Mouse (Mus musculus) forebrain, embryonic 13.5 days (tissue): ENCODE measurements around the gene Car5a. TPM values are rescaled to one million over a fixed set of nuclear protein-coding genes. Genes with fewer than 3 reads are reported as not detected.

Source experiments
- ATAC-seq: fragments of 200-750 bp; cut with Nextera tagmentation; 2 replicates; pipeline ENCODE4 v1.8.0; 2017
- H3K27ac ChIP-seq: fragments of 300-500 bp; sonication (generic); 2 replicates; pipeline ENCODE4 v1.5.1; 2015; ENCODE audit warnings: inconsistent platforms, mild to moderate bottlenecking, moderate library complexity
- H3K27me3 ChIP-seq: fragments of 300-500 bp; sonication (generic); 2 replicates; pipeline ENCODE4 v1.6.1; 2015; ENCODE audit warnings: mild to moderate bottlenecking, inconsistent platforms
- H3K36me3 ChIP-seq: fragments of 300-500 bp; sonication (generic); 2 replicates; pipeline ENCODE4 v1.6.1; 2015; ENCODE audit warnings: mild to moderate bottlenecking, inconsistent platforms; ENCODE audit not compliant: poor library complexity, severe bottlenecking
- H3K4me1 ChIP-seq: fragments of 300-500 bp; sonication (generic); 2 replicates; pipeline ENCODE4 v1.6.1; 2015; ENCODE audit warnings: inconsistent platforms
- H3K4me2 ChIP-seq: fragments of 300-500 bp; sonication (generic); 2 replicates; pipeline ENCODE4 v1.6.1; 2015; ENCODE audit warnings: inconsistent platforms, mild to moderate bottlenecking, moderate library complexity
- H3K4me3 ChIP-seq: fragments of 300-500 bp; sonication (generic); 2 replicates; pipeline ENCODE4 v1.5.1; 2015; ENCODE audit warnings: mild to moderate bottlenecking, inconsistent platforms
- H3K9ac ChIP-seq: fragments of 300-500 bp; sonication (generic); 2 replicates; pipeline ENCODE4 v1.6.1; 2015; ENCODE audit warnings: mild to moderate bottlenecking, inconsistent platforms
- H3K9me3 ChIP-seq: fragments of 300-500 bp; sonication (generic); replicated peaks from 2 replicates; pipeline ENCODE4 v1.6.1; 2016; ENCODE audit warnings: inconsistent platforms
- WGBS: fragments of 180-500 bp; shearing (Covaris S2); methylation state at CpG from one replicate; pipeline ENCODE4 v1.1.7; 2015; 5-methylcytosine and 5-hydroxymethylcytosine counted together
- polyA plus RNA-seq: library from polyadenylated mRNA; unstranded; fragments of >200 nt; fragmentation: Nextera tagmentation; extraction: Ambion mirVana; gene quantifications from 2 replicates; pipeline ENCODE4 v1.2.1, GENCODE M21; 2015

The Car5a gene
- polyA plus RNA-seq, 1 experiment from 2014 or later = not detected

DNA sequence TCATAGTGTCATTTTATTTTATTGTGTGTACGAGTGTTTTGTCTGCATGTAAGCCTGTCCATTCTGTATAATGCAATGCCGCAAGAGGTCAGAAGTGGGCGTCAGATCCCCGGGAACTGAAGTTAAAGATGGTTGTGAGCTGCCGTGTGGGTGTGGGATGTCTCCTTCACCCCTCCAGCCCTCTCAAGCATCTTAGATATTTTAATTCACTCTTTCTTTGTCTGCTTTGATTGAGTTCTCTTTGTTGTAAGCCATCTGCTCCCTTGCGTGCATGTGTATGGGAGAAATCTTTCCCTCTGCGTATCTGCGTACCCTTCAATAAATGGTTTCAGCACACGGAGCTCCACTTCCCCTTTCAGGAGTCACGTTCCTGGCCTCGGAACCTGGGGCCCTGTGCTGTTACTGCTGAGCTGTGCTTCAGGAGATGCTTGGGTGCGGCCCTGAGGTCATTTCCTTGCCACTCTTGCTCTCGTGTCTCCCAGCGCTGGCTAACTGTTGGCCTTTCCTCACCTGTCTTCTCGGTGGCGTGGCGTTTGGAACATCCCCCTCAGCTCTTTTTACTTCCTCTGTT lies 26.9 kb upstream of the Car5a start:
- no peak overlapping the region for H3K4me3 ChIP-seq
- 69% methylated on average over 17 of the region's 17 CpGs for WGBS
- H3K36me3 ChIP-seq = peaks cover 30% of the 10 kb centered on the region
- 0 out of 2 replicates have a peak overlapping the region, but pooled peaks have one; percentile 2 for H3K9ac ChIP-seq
- ATAC-seq = 0 out of 2 replicates have a peak, but pooled peaks have one; percentile 16
- peak overlapping the region; percentile 66 for H3K27ac ChIP-seq
- H3K27me3 ChIP-seq = no peaks in the 10 kb centered on the region
- H3K4me2 ChIP-seq = no peak overlapping the region
- peaks cover 37% of the 10 kb centered on the region for H3K4me1 ChIP-seq
- H3K9me3 ChIP-seq = no peaks in the 10 kb centered on the region

- H3K9ac ChIP-seq = no peak overlapping the region
- H3K27ac ChIP-seq = 0 out of 2 replicates have a peak overlapping the region, but pooled peaks have one; percentile 17
- H3K4me3 ChIP-seq = no peak overlapping the region
- no peak overlapping the region for H3K4me2 ChIP-seq
- 89% methylated on average over 8 of the region's 8 CpGs for WGBS
- peaks cover 16% of the 10 kb centered on the region for H3K36me3 ChIP-seq
- peaks cover 47% of the 10 kb centered on the region for H3K4me1 ChIP-seq
- ATAC-seq = no peak
- H3K27me3 ChIP-seq = no peaks in the 10 kb centered on the region
- no peaks in the 10 kb centered on the region for H3K9me3 ChIP-seq
Measured at GRCm38 (mm10) chr8:121970225-121970624, 25.5 kb upstream of the Car5a start.

GRCm38 (mm10) chr8:121968542-121968941 lies 23.8 kb upstream of the Car5a start:
- H3K9ac ChIP-seq = no peak overlapping the region
- ATAC-seq = no peak
- H3K27ac ChIP-seq = no peak overlapping the region; the same call in 1 of the 2 replicates
- H3K9me3 ChIP-seq = no peaks in the 10 kb centered on the region
- no peak overlapping the region for H3K4me2 ChIP-seq
- WGBS = 81% methylated on average over 4 of the region's 4 CpGs
- H3K4me3 ChIP-seq = no peak overlapping the region
- no peaks in the 10 kb centered on the region for H3K27me3 ChIP-seq
- H3K36me3 ChIP-seq = peaks cover 7% of the 10 kb centered on the region; the same call in 1 of the 2 replicates
- peaks cover 47% of the 10 kb centered on the region for H3K4me1 ChIP-seq

DNA sequence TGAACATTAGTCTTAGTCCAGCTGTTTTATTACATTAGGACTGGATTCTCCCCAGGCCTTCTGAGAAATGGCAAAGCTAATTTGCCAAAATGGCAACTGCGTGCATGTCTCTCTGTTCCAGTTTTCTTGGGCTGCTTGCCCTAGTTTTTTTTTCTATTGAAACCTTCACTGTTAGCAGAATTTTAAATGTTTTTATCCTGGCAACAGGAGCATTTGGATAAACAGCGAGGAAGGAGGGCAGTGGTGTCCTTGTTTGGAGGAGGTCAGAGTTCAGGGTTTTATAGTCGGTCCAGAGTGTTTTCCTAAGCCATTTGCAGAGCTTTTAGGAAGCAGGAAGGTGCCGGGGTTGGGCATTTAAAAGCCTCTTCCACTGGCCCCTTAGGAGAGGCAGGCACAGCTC lies 23.3 kb upstream of the Car5a start:
- no peak for ATAC-seq
- Histone ChIP-seq H3K27ac (peak overlapping the region; percentile 17; the same call in 1 of the 2 replicates), H3K4me2 (no peak overlapping the region), H3K4me1 (peaks cover 47% of the 10 kb centered on the region), H3K27me3 (no peaks in the 10 kb centered on the region), H3K36me3 (peaks cover 7% of the 10 kb centered on the region; the same call in 1 of the 2 replicates), H3K9me3 (no peaks in the 10 kb centered on the region), H3K4me3 (no peak overlapping the region), H3K9ac (0 out of 2 replicates have a peak overlapping the region, but pooled peaks have one; percentile 19)
- WGBS = 60% methylated on average over 4 of the region's 4 CpGs

- Histone ChIP-seq H3K27ac (peak overlapping the region; percentile 1; the same call in 1 of the 2 replicates), H3K4me2 (no peak overlapping the region; the same call in 1 of the 2 replicates), H3K4me3 (no peak overlapping the region), H3K4me1 (peaks cover 44% of the 10 kb centered on the region), H3K36me3 (peaks cover 7% of the 10 kb centered on the region; the same call in 1 of the 2 replicates), H3K9ac (no peak overlapping the region), H3K27me3 (no peaks in the 10 kb centered on the region), H3K9me3 (no peaks in the 10 kb centered on the region)
- 26% methylated on average over 7 of the region's 7 CpGs for WGBS
- ATAC-seq = peak; percentile 50
Measured at GRCm38 (mm10) chr8:121966714-121967448, 22.2 kb upstream of the Car5a start.

GRCm38 (mm10) chr8:121966110-121966509 lies 21.4 kb upstream of the Car5a start:
- Histone ChIP-seq H3K27ac (no peak overlapping the region; the same call in 1 of the 2 replicates), H3K9ac (no peak overlapping the region), H3K4me2 (no peak overlapping the region), H3K27me3 (no peaks in the 10 kb centered on the region), H3K4me3 (no peak overlapping the region), H3K4me1 (peaks cover 38% of the 10 kb centered on the region), H3K9me3 (no peaks in the 10 kb centered on the region), H3K36me3 (peaks cover 7% of the 10 kb centered on the region; the same call in 1 of the 2 replicates)
- peak; percentile 33; the same call in 1 of the 2 replicates for ATAC-seq
- WGBS = 69% methylated on average over 5 of the region's 5 CpGs

DNA sequence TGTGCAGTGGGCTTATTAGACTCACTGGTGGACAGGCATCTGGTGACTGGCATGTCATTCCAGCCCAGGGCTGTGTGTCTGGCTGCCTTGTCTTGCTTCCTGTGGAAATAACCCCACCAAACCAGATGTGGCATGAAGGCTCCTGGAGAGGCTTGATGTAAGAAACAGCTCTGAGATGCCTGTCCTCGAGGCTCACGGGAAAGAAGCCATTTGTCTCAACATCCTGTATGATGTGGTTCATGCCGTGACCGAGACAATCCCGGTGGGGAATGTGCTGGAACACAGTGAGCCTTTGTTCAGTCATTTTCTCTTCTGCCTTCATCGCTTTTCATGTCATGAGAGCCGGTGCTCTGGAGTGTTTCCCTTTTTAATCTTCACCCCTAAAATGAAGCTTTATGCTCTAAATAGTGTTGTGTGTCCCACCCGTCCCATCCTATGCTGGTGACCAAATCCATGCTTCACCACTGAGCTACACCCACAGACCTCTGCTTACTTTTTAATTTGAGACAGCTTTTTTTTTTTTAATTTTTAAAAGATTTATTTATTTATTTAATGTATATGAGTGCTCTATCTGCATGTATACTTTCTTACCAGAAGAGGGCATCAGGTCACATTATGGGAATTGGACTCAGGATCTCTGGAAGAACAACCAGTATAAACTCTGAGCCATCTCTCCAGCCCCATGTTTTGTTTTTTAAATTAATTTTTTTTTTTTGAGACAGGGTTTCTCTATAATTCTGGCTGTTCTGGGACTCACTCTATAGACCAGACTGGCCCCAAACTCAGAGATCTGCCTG lies 20.2 kb upstream of the Car5a start:
- Histone ChIP-seq H3K4me1 (peaks cover 31% of the 10 kb centered on the region), H3K27me3 (no peaks in the 10 kb centered on the region), H3K36me3 (peaks cover 7% of the 10 kb centered on the region; the same call in 1 of the 2 replicates), H3K4me2 (no peak overlapping the region), H3K4me3 (no peak overlapping the region), H3K27ac (no peak overlapping the region), H3K9me3 (no peaks in the 10 kb centered on the region), H3K9ac (no peak overlapping the region)
- 86% methylated on average over 8 of the region's 8 CpGs for WGBS
- no peak for ATAC-seq

GRCm38 (mm10) chr8:121962892-121963291 lies 18.2 kb upstream of the Car5a start:
- Histone ChIP-seq H3K9me3 (no peaks in the 10 kb centered on the region), H3K36me3 (peaks cover 7% of the 10 kb centered on the region; the same call in 1 of the 2 replicates), H3K4me1 (peaks cover 23% of the 10 kb centered on the region), H3K27me3 (no peaks in the 10 kb centered on the region), H3K4me3 (no peak overlapping the region), H3K27ac (no peak overlapping the region), H3K4me2 (no peak overlapping the region), H3K9ac (no peak overlapping the region)
- no peak for ATAC-seq
- WGBS = 77% methylated on average over 3 of the region's 3 CpGs

DNA sequence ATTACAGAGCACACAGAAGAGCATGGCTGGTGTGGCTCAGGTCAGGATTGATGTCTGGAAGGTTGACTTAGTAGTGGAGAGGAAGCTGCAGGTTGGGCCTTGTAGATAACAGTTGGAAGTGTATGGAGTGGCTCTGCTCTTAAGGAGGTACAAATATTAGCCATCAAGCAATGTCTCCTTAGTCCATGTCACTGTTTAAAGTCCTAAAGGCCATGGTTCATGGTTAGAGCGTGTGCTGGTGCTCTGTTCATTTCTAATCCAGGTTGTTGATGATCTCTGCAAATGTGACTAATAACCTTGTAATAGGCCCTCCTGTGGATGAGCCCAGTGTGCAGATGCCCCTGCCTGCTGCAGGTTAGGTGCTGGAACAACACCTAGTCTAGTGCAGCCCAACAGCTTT lies 13.7 kb upstream of the Car5a start:
- 90% methylated on average over 1 of the region's 1 CpGs for WGBS
- Histone ChIP-seq H3K9me3 (no peaks in the 10 kb centered on the region), H3K27ac (no peak overlapping the region), H3K4me2 (no peak overlapping the region), H3K36me3 (peaks cover 26% of the 10 kb centered on the region), H3K4me1 (0 out of 2 replicates have a peak, but pooled peaks cover 6% of the 10 kb centered on the region), H3K27me3 (no peaks in the 10 kb centered on the region), H3K9ac (no peak overlapping the region), H3K4me3 (no peak overlapping the region)
- no peak for ATAC-seq

DNA sequence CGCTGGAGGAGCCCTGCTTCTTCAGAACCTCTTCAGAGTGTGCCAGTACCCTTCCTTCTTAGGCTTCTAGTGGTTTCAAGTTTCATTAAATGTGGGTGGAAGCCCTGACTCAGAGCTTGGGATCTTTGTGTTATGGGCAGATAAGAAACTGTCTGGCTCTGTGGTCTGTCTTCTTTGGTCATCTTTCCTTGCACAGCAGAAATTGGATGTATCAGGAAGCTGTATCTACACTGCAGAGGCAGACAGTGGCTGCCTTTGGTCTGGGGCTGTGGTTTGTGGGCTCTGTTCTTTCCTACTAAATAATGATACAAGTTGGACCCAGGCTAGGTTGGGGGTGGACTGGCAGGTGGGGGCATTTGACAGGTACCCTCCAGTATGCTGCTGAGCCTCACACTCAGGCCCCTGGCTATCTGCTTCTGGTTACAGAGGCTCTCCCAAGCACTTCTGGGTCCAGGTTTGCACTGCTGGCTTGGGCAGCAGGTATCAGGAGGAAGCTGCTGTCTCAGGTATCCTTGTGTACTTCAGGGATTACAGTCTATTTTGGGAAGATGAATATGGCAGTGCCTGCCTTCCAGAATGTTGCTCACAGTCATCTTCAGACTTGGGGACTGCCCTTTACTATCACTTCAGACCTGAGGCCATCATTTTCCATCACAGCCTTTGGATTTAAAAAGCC lies 11.3 kb upstream of the Car5a start:
- no peak for ATAC-seq
- Histone ChIP-seq H3K4me1 (peaks cover 25% of the 10 kb centered on the region), H3K27me3 (no peaks in the 10 kb centered on the region), H3K27ac (no peak overlapping the region), H3K4me2 (no peak overlapping the region), H3K9ac (no peak overlapping the region), H3K9me3 (no peaks in the 10 kb centered on the region), H3K36me3 (peaks cover 27% of the 10 kb centered on the region), H3K4me3 (no peak overlapping the region)
- WGBS = 83% methylated on average over 1 of the region's 1 CpGs

- no peak for ATAC-seq
- Histone ChIP-seq H3K27me3 (no peaks in the 10 kb centered on the region), H3K4me1 (peaks cover 25% of the 10 kb centered on the region), H3K4me3 (no peak overlapping the region), H3K36me3 (peaks cover 27% of the 10 kb centered on the region), H3K9me3 (no peaks in the 10 kb centered on the region), H3K9ac (no peak overlapping the region), H3K4me2 (no peak overlapping the region), H3K27ac (no peak overlapping the region)
- 88% methylated on average over 10 of the region's 10 CpGs for WGBS
Measured at GRCm38 (mm10) chr8:121954981-121955555, 10.4 kb upstream of the Car5a start.
